Mouse (Mus musculus) liver, adult (tissue): ENCODE results near the gene Npc2.

Experiments used
- GATA4 ChIP-seq: IDR thresholded peaks from 2 replicates; pipeline ENCODE4 v1.6.1; 2014; ENCODE audit warnings: mild to moderate bottlenecking, low read length; ENCODE audit not compliant: insufficient replicate concordance

The Npc2 gene

GRCm38 (mm10) chr12:84707804-84708203 is 65.1 kb downstream of the Npc2 start:
- TF ChIP-seq GATA4 = no peak

- TF ChIP-seq GATA4 = no peak
These were observed 66.1 kb downstream of the Npc2 start for GRCm38 (mm10) chr12:84706886-84707285.
